Mouse (Mus musculus): ENCODE measurements at regions not wholly inside any gene's neighbourhood (a gene's known extent, or its start where the extent isn't known, plus 50 kb on each side); places are given as distances from the start of the nearest gene placed in this dataset.

DNA sequence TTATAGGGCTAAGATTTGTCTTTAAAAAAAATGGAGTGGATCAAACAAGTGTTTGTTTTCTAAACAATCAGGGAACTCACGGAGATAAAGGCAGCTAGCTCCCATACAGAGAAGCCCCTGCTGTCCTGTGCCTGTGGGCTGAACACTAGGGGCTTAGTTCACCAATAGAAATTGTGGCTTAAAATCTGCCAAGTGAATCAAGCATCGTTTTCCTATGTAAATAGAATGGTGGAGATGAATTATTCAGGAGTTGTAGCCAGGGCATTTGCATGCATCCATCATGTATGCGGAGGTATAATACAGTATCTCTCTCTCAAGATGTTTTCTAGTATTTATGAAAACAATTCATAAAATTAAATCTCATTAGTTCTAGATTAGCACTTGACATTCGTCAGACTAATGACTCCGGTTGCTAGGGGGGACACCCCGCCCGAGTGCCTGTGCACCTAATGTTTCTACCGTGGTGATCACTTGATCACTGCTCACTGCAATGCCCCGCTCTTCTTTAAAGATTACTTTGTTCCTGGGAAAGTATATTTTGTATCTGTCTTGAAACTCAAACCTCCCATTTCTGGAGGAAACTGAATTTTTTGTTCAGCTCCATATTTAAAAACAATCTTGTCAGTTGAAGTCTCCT, 469.1 kb downstream of the Glrx3 start:
- no peak for ATAC-seq (ENCODE audit: low read depth)
- no peak overlapping the region for H3K27ac ChIP-seq (ENCODE audit: low read length)
- H3K4me1 ChIP-seq (ENCODE audit: control insufficient read depth, low read depth, low read length), result no peaks in the 10 kb centered on the region

GRCm38 (mm10) chr7:137909456-137909855, 472.0 kb downstream of the Glrx3 start:
- no peak overlapping the region for H3K4me2 ChIP-seq (ENCODE audit: low read depth, low read length)
- ATAC-seq (ENCODE audit: low read depth), result no peak
- 41% methylated on average over 3 of the region's 3 CpGs for whole genome bisulfite sequencing (ENCODE audit: insufficient replicate concordance)

More for the DNA sequence above, 469.1 kb downstream of the Glrx3 start:
- no peaks in the 10 kb centered on the region; the same call in 1 of the 2 replicates for H3K9me3 ChIP-seq (replicated peaks; ENCODE audit: control insufficient read depth, low read length)
- no peak overlapping the region for H3K9ac ChIP-seq (ENCODE audit: low read depth, low read length)
- H3K36me3 ChIP-seq (ENCODE audit: control insufficient read depth, insufficient read depth), result no peaks in the 10 kb centered on the region
- H3K4me3 ChIP-seq (ENCODE audit: low read depth, low read length), result no peak overlapping the region
- 58% methylated on average over 9 of the region's 9 CpGs for WGBS (ENCODE audit: insufficient replicate concordance)
- H3K4me2 ChIP-seq (ENCODE audit: low read depth, low read length), result no peak overlapping the region
- H3K27me3 ChIP-seq (ENCODE audit: control insufficient read depth, insufficient read depth, low read depth, low read length), result no peaks in the 10 kb centered on the region

DNA sequence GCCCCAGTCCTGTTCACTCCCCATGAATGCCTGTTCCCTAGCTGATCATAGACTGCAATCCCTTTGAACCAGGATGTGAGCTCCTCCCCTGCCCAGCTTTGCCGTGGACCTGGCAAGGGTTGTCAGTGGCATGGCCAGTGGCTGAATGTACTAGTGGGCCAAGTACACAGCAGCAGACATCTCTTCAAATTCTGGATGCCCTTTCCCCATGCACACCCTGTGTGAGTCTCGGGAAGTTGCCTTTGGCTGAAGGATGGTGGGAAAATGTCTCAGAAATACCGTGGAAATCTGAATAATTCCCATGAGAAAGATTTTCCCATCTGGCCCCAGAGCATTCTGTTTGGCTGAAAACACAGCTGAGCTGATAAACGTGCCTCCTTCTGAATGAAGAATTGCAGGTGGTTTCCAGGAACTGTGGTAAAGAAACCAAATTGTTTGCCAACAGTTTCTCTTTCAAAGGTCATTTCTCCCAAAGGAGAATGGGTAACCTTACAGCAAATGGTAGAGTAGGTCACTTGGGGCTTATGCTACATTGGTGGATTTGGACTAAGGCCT, 476.2 kb downstream of the Glrx3 start:
- ATAC-seq (ENCODE audit: low read depth), result no peak
- 47% methylated on average over 4 of the region's 4 CpGs for WGBS (ENCODE audit: insufficient replicate concordance)
- H3K9me3 ChIP-seq (replicated peaks; ENCODE audit: control insufficient read depth, low read length), result no peaks in the 10 kb centered on the region

More at GRCm38 (mm10) chr7:137909456-137909855, 472.0 kb downstream of the Glrx3 start:
- no peak overlapping the region for H3K4me3 ChIP-seq (ENCODE audit: low read depth, low read length)
- no peak overlapping the region for H3K27ac ChIP-seq (ENCODE audit: low read length)
- H3K27me3 ChIP-seq (ENCODE audit: control insufficient read depth, insufficient read depth, low read depth, low read length), result no peaks in the 10 kb centered on the region
- no peaks in the 10 kb centered on the region for H3K4me1 ChIP-seq (ENCODE audit: control insufficient read depth, low read depth, low read length)
- H3K9ac ChIP-seq (ENCODE audit: low read depth, low read length), result no peak overlapping the region
- H3K36me3 ChIP-seq (ENCODE audit: control insufficient read depth, insufficient read depth), result no peaks in the 10 kb centered on the region
- no peaks in the 10 kb centered on the region for H3K9me3 ChIP-seq (replicated peaks; ENCODE audit: control insufficient read depth, low read length)

DNA sequence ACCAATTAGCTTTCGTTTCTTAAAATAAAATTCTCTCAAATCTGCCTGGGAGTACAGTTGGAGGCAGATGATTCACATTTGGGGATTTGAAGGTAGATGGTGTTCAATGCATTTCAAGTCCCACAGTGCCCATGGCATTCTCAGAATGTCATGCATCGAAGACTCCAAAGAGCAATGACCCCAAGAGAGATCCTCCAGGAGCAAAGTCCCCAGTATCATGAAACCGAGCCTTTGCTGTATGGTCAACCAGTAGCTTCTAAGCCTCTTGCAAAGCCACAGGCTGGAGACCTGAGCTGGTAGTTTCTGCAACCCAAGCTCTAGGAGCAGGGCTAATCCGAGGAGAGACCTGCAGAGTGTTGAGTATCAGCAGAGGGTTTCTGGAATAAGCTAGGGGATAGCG, 477.1 kb downstream of the Glrx3 start:
- Histone ChIP-seq H3K36me3 (ENCODE audit: control insufficient read depth, insufficient read depth) (no peaks in the 10 kb centered on the region), H3K4me1 (ENCODE audit: control insufficient read depth, low read depth, low read length) (no peaks in the 10 kb centered on the region), H3K27ac (ENCODE audit: low read length) (no peak overlapping the region), H3K9ac (ENCODE audit: low read depth, low read length) (no peak overlapping the region), H3K27me3 (ENCODE audit: control insufficient read depth, insufficient read depth, low read depth, low read length) (no peaks in the 10 kb centered on the region), H3K4me3 (ENCODE audit: low read depth, low read length) (no peak overlapping the region), H3K9me3 (replicated peaks; ENCODE audit: control insufficient read depth, low read length) (no peaks in the 10 kb centered on the region), H3K4me2 (ENCODE audit: low read depth, low read length) (no peak overlapping the region)
- no peak for ATAC-seq (ENCODE audit: low read depth)
- WGBS (ENCODE audit: insufficient replicate concordance), result 59% methylated on average over 5 of the region's 5 CpGs

More for the DNA sequence above, 476.2 kb downstream of the Glrx3 start:
- Histone ChIP-seq H3K4me1 (ENCODE audit: control insufficient read depth, low read depth, low read length) (no peaks in the 10 kb centered on the region), H3K9ac (ENCODE audit: low read depth, low read length) (no peak overlapping the region), H3K4me2 (ENCODE audit: low read depth, low read length) (no peak overlapping the region), H3K27ac (ENCODE audit: low read length) (no peak overlapping the region), H3K27me3 (ENCODE audit: control insufficient read depth, insufficient read depth, low read depth, low read length) (no peaks in the 10 kb centered on the region), H3K36me3 (ENCODE audit: control insufficient read depth, insufficient read depth) (no peaks in the 10 kb centered on the region), H3K4me3 (ENCODE audit: low read depth, low read length) (no peak overlapping the region)

DNA sequence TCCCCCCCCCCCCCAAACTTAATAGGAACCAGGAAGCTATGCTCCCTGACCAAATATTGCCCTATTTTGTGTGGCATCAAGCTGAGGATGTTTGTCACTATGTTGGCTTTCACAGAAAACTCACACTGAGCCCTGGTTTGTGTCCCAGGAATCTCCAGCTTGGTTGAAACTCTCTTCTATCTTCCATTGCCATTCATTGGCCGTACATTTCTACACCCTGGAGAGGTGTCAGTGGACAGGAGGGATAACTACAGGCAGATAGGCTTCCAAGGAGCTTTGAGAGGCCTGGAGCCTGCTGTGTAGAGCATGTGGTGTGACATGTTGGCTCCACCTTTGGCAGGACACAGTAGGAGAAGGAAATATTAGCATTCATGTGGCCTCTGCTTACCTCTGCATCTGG, 478.9 kb downstream of the Glrx3 start:
- ATAC-seq (ENCODE audit: low read depth), result no peak
- 27% methylated on average over 1 of the region's 1 CpGs for WGBS (ENCODE audit: insufficient replicate concordance)

DNA sequence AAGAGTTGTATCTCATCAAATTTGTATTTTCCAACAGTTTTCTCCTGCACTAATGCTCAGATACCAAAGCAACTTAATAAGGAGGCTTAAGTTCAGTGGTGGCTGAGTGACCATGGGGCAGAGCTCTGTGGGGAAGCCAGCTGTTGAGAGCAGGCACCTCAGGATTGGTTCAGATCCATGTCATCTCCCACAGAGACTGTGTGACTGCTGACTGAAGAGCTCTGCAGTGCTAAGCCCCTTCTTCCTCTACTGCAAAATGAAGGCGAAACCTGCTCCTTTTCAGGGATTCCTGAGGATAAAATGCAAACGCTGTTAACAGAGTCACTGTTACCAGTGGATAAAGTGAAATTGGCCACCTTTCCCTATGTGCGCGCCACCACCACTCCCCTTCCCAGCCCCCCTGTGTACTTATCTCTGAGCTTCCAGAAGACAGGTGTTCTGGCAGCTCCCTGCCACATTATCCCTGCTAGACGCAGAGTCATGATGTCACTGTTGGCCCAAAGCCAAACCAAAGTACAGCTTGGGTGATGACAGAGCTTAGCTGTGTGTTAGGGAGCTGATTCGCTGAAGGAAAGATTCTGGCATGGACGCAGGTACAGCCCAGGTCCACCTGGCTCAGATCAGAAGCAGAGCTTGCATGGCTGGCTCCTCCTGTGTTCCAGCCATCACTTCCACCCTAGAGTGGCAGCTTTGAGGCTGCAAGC, 472.9 kb downstream of the Tcerg1l start:
- ATAC-seq (ENCODE audit: low read depth), result no peak
- H3K9ac ChIP-seq (ENCODE audit: low read depth, low read length), result no peak overlapping the region
- 51% methylated on average over 7 of the region's 7 CpGs for WGBS (ENCODE audit: insufficient replicate concordance)
- H3K27me3 ChIP-seq (ENCODE audit: control insufficient read depth, insufficient read depth, low read depth, low read length), result no peaks in the 10 kb centered on the region
- H3K4me1 ChIP-seq (ENCODE audit: control insufficient read depth, low read depth, low read length), result no peaks in the 10 kb centered on the region
- H3K36me3 ChIP-seq (ENCODE audit: control insufficient read depth, insufficient read depth), result no peaks in the 10 kb centered on the region
- H3K4me2 ChIP-seq (ENCODE audit: low read depth, low read length), result no peak overlapping the region
- no peak overlapping the region for H3K4me3 ChIP-seq (ENCODE audit: low read depth, low read length)
- no peaks in the 10 kb centered on the region for H3K9me3 ChIP-seq (replicated peaks; ENCODE audit: control insufficient read depth, low read length)
- no peak overlapping the region for H3K27ac ChIP-seq (ENCODE audit: low read length)

More for the DNA sequence above, 478.9 kb downstream of the Glrx3 start:
- Histone ChIP-seq H3K4me2 (ENCODE audit: low read depth, low read length) (no peak overlapping the region), H3K27me3 (ENCODE audit: control insufficient read depth, insufficient read depth, low read depth, low read length) (no peaks in the 10 kb centered on the region), H3K4me1 (ENCODE audit: control insufficient read depth, low read depth, low read length) (no peaks in the 10 kb centered on the region), H3K9me3 (replicated peaks; ENCODE audit: control insufficient read depth, low read length) (no peaks in the 10 kb centered on the region), H3K9ac (ENCODE audit: low read depth, low read length) (no peak overlapping the region), H3K27ac (ENCODE audit: low read length) (no peak overlapping the region), H3K36me3 (ENCODE audit: control insufficient read depth, insufficient read depth) (no peaks in the 10 kb centered on the region), H3K4me3 (ENCODE audit: low read depth, low read length) (no peak overlapping the region)

- WGBS (ENCODE audit: insufficient replicate concordance), result 49% methylated on average over 3 of the region's 3 CpGs
- no peaks in the 10 kb centered on the region for H3K4me1 ChIP-seq (ENCODE audit: control insufficient read depth, low read depth, low read length)
- H3K9me3 ChIP-seq (replicated peaks; ENCODE audit: control insufficient read depth, low read length), result no peaks in the 10 kb centered on the region
- no peak for ATAC-seq (ENCODE audit: low read depth)
- H3K4me2 ChIP-seq (ENCODE audit: low read depth, low read length), result no peak overlapping the region
- no peaks in the 10 kb centered on the region for H3K27me3 ChIP-seq (ENCODE audit: control insufficient read depth, insufficient read depth, low read depth, low read length)
- H3K4me3 ChIP-seq (ENCODE audit: low read depth, low read length), result no peak overlapping the region
- H3K27ac ChIP-seq (ENCODE audit: low read length), result no peak overlapping the region
- no peak overlapping the region for H3K9ac ChIP-seq (ENCODE audit: low read depth, low read length)
- no peaks in the 10 kb centered on the region for H3K36me3 ChIP-seq (ENCODE audit: control insufficient read depth, insufficient read depth)
Observed at GRCm38 (mm10) chr7:137925656-137926055, 471.9 kb downstream of the Tcerg1l start.

DNA sequence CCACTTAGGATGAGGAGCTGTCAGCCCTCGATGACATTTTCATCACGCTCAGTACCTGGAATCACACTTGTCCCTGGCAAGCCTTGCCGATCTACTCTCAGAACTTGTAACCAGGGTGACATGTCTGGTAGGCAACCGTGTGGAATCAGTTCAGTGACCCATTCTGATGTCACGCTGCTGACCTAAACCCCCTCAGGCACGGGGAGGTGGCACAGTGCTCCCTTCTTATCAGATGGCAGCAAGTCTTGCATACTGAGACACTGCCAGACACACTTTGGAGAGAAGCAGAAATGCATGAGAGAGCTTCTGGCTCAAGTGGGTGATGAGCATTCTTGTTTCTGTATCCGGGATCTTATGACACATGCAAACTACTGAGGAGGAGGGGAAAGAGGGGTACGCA, 470.2 kb downstream of the Tcerg1l start:
- 54% methylated on average over 8 of the region's 8 CpGs for WGBS (ENCODE audit: insufficient replicate concordance)
- no peaks in the 10 kb centered on the region for H3K36me3 ChIP-seq (ENCODE audit: control insufficient read depth, insufficient read depth)

GRCm38 (mm10) chr7:137930200-137930599, 467.3 kb downstream of the Tcerg1l start:
- H3K4me1 ChIP-seq (ENCODE audit: control insufficient read depth, low read depth, low read length), result no peaks in the 10 kb centered on the region
- ATAC-seq (ENCODE audit: low read depth), result no peak
- 21% methylated on average over 7 of the region's 7 CpGs for WGBS (ENCODE audit: insufficient replicate concordance)

More for the DNA sequence above, 470.2 kb downstream of the Tcerg1l start:
- Histone ChIP-seq H3K9me3 (replicated peaks; ENCODE audit: control insufficient read depth, low read length) (no peaks in the 10 kb centered on the region), H3K4me1 (ENCODE audit: control insufficient read depth, low read depth, low read length) (no peaks in the 10 kb centered on the region), H3K27ac (ENCODE audit: low read length) (no peak overlapping the region), H3K4me2 (ENCODE audit: low read depth, low read length) (no peak overlapping the region), H3K9ac (ENCODE audit: low read depth, low read length) (no peak overlapping the region), H3K4me3 (ENCODE audit: low read depth, low read length) (no peak overlapping the region), H3K27me3 (ENCODE audit: control insufficient read depth, insufficient read depth, low read depth, low read length) (no peaks in the 10 kb centered on the region)
- ATAC-seq (ENCODE audit: low read depth), result no peak

More at GRCm38 (mm10) chr7:137930200-137930599, 467.3 kb downstream of the Tcerg1l start:
- no peaks in the 10 kb centered on the region for H3K27me3 ChIP-seq (ENCODE audit: control insufficient read depth, insufficient read depth, low read depth, low read length)
- H3K9me3 ChIP-seq (replicated peaks; ENCODE audit: control insufficient read depth, low read length), result no peaks in the 10 kb centered on the region
- H3K36me3 ChIP-seq (ENCODE audit: control insufficient read depth, insufficient read depth), result no peaks in the 10 kb centered on the region
- H3K27ac ChIP-seq (ENCODE audit: low read length), result no peak overlapping the region
- H3K4me3 ChIP-seq (ENCODE audit: low read depth, low read length), result no peak overlapping the region
- no peak overlapping the region for H3K4me2 ChIP-seq (ENCODE audit: low read depth, low read length)
- no peak overlapping the region for H3K9ac ChIP-seq (ENCODE audit: low read depth, low read length)

Measured in liver, embryonic 16.5 days (tissue).